Mouse (Mus musculus): ENCODE results near the gene Ntan1. TPM values are rescaled to one million over a fixed set of nuclear protein-coding genes. Genes with fewer than 3 reads are reported as not detected.
"Not testable (repeated sequence)": the region's sequence is repeated elsewhere in the genome, so short reads cannot be mapped to it uniquely, and the experiment has no call there.

Gene Ntan1
- polyA plus RNA-seq, 1 experiment from 2014 or later = 45.3 TPM

GRCm38 (mm10) chr16:13834382-13834781 is 15.7 kb downstream of the Ntan1 start:
- H3K9ac ChIP-seq = no peak overlapping the region
- no peak overlapping the region for H3K4me2 ChIP-seq
- H3K9me3 ChIP-seq (replicated peaks) = no peaks in the 10 kb centered on the region
- WGBS (ENCODE audit: insufficient replicate concordance) = 83% methylated on average over 5 of the region's 5 CpGs
- H3K27me3 ChIP-seq = no peaks in the 10 kb centered on the region
- no peak overlapping the region for H3K27ac ChIP-seq
- H3K4me3 ChIP-seq (replicated peaks) = no peak overlapping the region
- no peaks in the 10 kb centered on the region for H3K4me1 ChIP-seq (replicated peaks)
- DNase-seq (no peak), ATAC-seq (ENCODE audit: low read depth) (no peak)
- H3K36me3 ChIP-seq = peaks cover 91% of the 10 kb centered on the region

GRCm38 (mm10) chr16:13840056-13840455 is 21.4 kb downstream of the Ntan1 start:
- Histone ChIP-seq H3K9ac (no peak overlapping the region), H3K4me3 (replicated peaks) (no peak overlapping the region), H3K4me2 (no peak overlapping the region), H3K9me3 (replicated peaks) (no peaks in the 10 kb centered on the region), H3K27ac (no peak overlapping the region), H3K27me3 (no peaks in the 10 kb centered on the region), H3K36me3 (peaks cover 79% of the 10 kb centered on the region), H3K4me1 (replicated peaks) (no peaks in the 10 kb centered on the region)
- WGBS (ENCODE audit: insufficient replicate concordance) = 76% methylated on average over 7 of the region's 7 CpGs
- no peak for ATAC-seq (ENCODE audit: low read depth)
- DNase-seq = no peak

GRCm38 (mm10) chr16:13840956-13841355 is 22.3 kb downstream of the Ntan1 start:
- no peak for DNase-seq
- Histone ChIP-seq H3K4me2 (no peak overlapping the region), H3K9me3 (replicated peaks) (no peaks in the 10 kb centered on the region), H3K36me3 (peaks cover 79% of the 10 kb centered on the region), H3K9ac (no peak overlapping the region), H3K27ac (no peak overlapping the region), H3K4me1 (replicated peaks) (no peaks in the 10 kb centered on the region), H3K27me3 (no peaks in the 10 kb centered on the region), H3K4me3 (replicated peaks) (no peak overlapping the region)
- no peak for ATAC-seq (ENCODE audit: low read depth)
- WGBS (ENCODE audit: insufficient replicate concordance) = 80% methylated on average over 3 of the region's 3 CpGs

- no peak overlapping the region for H3K9ac ChIP-seq
- no peaks in the 10 kb centered on the region for H3K4me1 ChIP-seq (replicated peaks)
- H3K4me3 ChIP-seq (replicated peaks) = no peak overlapping the region
- 85% methylated on average over 5 of the region's 5 CpGs for WGBS (ENCODE audit: insufficient replicate concordance)
- ATAC-seq (ENCODE audit: low read depth) = no peak
- no peak overlapping the region for H3K4me2 ChIP-seq
- no peak overlapping the region for H3K27ac ChIP-seq
- no peaks in the 10 kb centered on the region for H3K9me3 ChIP-seq (replicated peaks)
- H3K36me3 ChIP-seq = peaks cover 51% of the 10 kb centered on the region
- no peaks in the 10 kb centered on the region for H3K27me3 ChIP-seq
- DNase-seq = no peak
Observed at GRCm38 (mm10) chr16:13845031-13845430, 26.4 kb downstream of the Ntan1 start.

GRCm38 (mm10) chr16:13846675-13847074 is 28.0 kb downstream of the Ntan1 start:
- H3K36me3 ChIP-seq = peaks cover 44% of the 10 kb centered on the region
- H3K4me2 ChIP-seq = no peak overlapping the region
- H3K27me3 ChIP-seq = no peaks in the 10 kb centered on the region
- no peak overlapping the region for H3K4me3 ChIP-seq (replicated peaks)
- 86% methylated on average over 1 of the region's 1 CpGs for WGBS (ENCODE audit: insufficient replicate concordance)
- DNase-seq (no peak), ATAC-seq (ENCODE audit: low read depth) (no peak)
- no peaks in the 10 kb centered on the region for H3K4me1 ChIP-seq (replicated peaks)
- H3K9me3 ChIP-seq (replicated peaks) = no peaks in the 10 kb centered on the region
- H3K27ac ChIP-seq = no peak overlapping the region
- no peak overlapping the region for H3K9ac ChIP-seq

GRCm38 (mm10) chr16:13848310-13848709 is 29.7 kb downstream of the Ntan1 start:
- DNase-seq (no peak), ATAC-seq (ENCODE audit: low read depth) (no peak)
- WGBS (ENCODE audit: insufficient replicate concordance) = 16% methylated on average over 2 of the region's 2 CpGs
- H3K27me3 ChIP-seq = no peaks in the 10 kb centered on the region
- H3K4me2 ChIP-seq = no peak overlapping the region
- H3K4me1 ChIP-seq (replicated peaks) = no peaks in the 10 kb centered on the region
- H3K9ac ChIP-seq = no peak overlapping the region
- H3K36me3 ChIP-seq = peaks cover 40% of the 10 kb centered on the region
- H3K9me3 ChIP-seq (replicated peaks) = no peaks in the 10 kb centered on the region
- no peak overlapping the region for H3K27ac ChIP-seq
- no peak overlapping the region for H3K4me3 ChIP-seq (replicated peaks)

- 74% methylated on average over 4 of the region's 4 CpGs for WGBS (ENCODE audit: insufficient replicate concordance)
- no peak for ATAC-seq (ENCODE audit: low read depth)
- H3K36me3 ChIP-seq = peaks cover 30% of the 10 kb centered on the region
Observed at GRCm38 (mm10) chr16:13851446-13851845, 32.8 kb downstream of the Ntan1 start.

GRCm38 (mm10) chr16:13853886-13854285 is 35.2 kb downstream of the Ntan1 start:
- Histone ChIP-seq H3K36me3 (peaks cover 27% of the 10 kb centered on the region), H3K9me3 (replicated peaks) (no peaks in the 10 kb centered on the region), H3K27me3 (no peaks in the 10 kb centered on the region), H3K9ac (no peak overlapping the region), H3K4me1 (replicated peaks) (no peaks in the 10 kb centered on the region), H3K4me2 (no peak overlapping the region), H3K27ac (no peak overlapping the region), H3K4me3 (replicated peaks) (no peak overlapping the region)
- DNase-seq (no peak), ATAC-seq (ENCODE audit: low read depth) (no peak)
- WGBS (ENCODE audit: insufficient replicate concordance) = 81% methylated on average over 4 of the region's 4 CpGs

More at GRCm38 (mm10) chr16:13851446-13851845, 32.8 kb downstream of the Ntan1 start:
- H3K4me3 ChIP-seq (replicated peaks) = no peak overlapping the region
- no peak overlapping the region for H3K4me2 ChIP-seq
- H3K27ac ChIP-seq = no peak overlapping the region
- no peaks in the 10 kb centered on the region for H3K9me3 ChIP-seq (replicated peaks)
- H3K9ac ChIP-seq = no peak overlapping the region
- H3K27me3 ChIP-seq = no peaks in the 10 kb centered on the region
- no peak for DNase-seq
- no peaks in the 10 kb centered on the region for H3K4me1 ChIP-seq (replicated peaks)

- no peak for ATAC-seq (ENCODE audit: low read depth)
- no peaks in the 10 kb centered on the region for H3K9me3 ChIP-seq (replicated peaks)
- no peak overlapping the region for H3K9ac ChIP-seq
- H3K4me1 ChIP-seq (replicated peaks) = peaks cover 13% of the 10 kb centered on the region
- H3K4me3 ChIP-seq (replicated peaks) = no peak overlapping the region
- H3K4me2 ChIP-seq = no peak overlapping the region
- peaks cover 42% of the 10 kb centered on the region for H3K36me3 ChIP-seq
- 40% methylated on average over 4 of the region's 4 CpGs for WGBS (ENCODE audit: insufficient replicate concordance)
- no peak overlapping the region for H3K27ac ChIP-seq
- no peaks in the 10 kb centered on the region for H3K27me3 ChIP-seq
- DNase-seq = no peak
Observed at GRCm38 (mm10) chr16:13866076-13866475, 47.4 kb downstream of the Ntan1 start.

GRCm38 (mm10) chr16:13866616-13867015 is 48.0 kb downstream of the Ntan1 start:
- Histone ChIP-seq H3K27ac (no peak overlapping the region), H3K27me3 (no peaks in the 10 kb centered on the region), H3K4me2 (no peak overlapping the region), H3K36me3 (peaks cover 40% of the 10 kb centered on the region), H3K9me3 (replicated peaks) (no peaks in the 10 kb centered on the region), H3K4me3 (replicated peaks) (no peak overlapping the region), H3K4me1 (replicated peaks) (peaks cover 13% of the 10 kb centered on the region), H3K9ac (no peak overlapping the region)
- DNase-seq (no peak), ATAC-seq (ENCODE audit: low read depth) (no peak)
- WGBS (ENCODE audit: insufficient replicate concordance) = 54% methylated on average over 5 of the region's 5 CpGs

- H3K27ac ChIP-seq; ATAC-seq (ENCODE audit: low read depth); H3K4me3 ChIP-seq (replicated peaks); H3K27me3 ChIP-seq; DNase-seq; H3K9ac ChIP-seq; H3K9me3 ChIP-seq (replicated peaks): not testable (repeated sequence)
- peaks cover 40% of the 10 kb centered on the region for H3K36me3 ChIP-seq
- peak overlapping the region; percentile 56; the same call in 1 of the 2 replicates for H3K4me2 ChIP-seq
- peaks cover 13% of the 10 kb centered on the region for H3K4me1 ChIP-seq (replicated peaks)
- 48% methylated on average over 5 of the region's 5 CpGs for whole genome bisulfite sequencing (ENCODE audit: insufficient replicate concordance)
Observed at GRCm38 (mm10) chr16:13867406-13867805, 48.8 kb downstream of the Ntan1 start.

GRCm38 (mm10) chr16:13867910-13868514 is 49.4 kb downstream of the Ntan1 start:
- Histone ChIP-seq H3K4me2 (peak overlapping the region; percentile 56), H3K27me3 (no peaks in the 10 kb centered on the region), H3K27ac (no peak overlapping the region), H3K36me3 (peaks cover 34% of the 10 kb centered on the region), H3K9ac (peak overlapping the region; percentile 52; the same call in 1 of the 2 replicates), H3K4me3 (replicated peaks) (peak overlapping the region; percentile 40), H3K4me1 (replicated peaks) (peaks cover 13% of the 10 kb centered on the region), H3K9me3 (replicated peaks) (no peaks in the 10 kb centered on the region)
- no peak for DNase-seq
- ATAC-seq (ENCODE audit: low read depth) = peak; percentile 41; the same call in 1 of the 2 replicates
- WGBS (ENCODE audit: insufficient replicate concordance) = 40% methylated on average over 42 of the region's 42 CpGs

All from liver, embryonic 13.5 days (tissue).